Mouse (Mus musculus) small intestine, adult 2 months (tissue): Measurements from ENCODE around the gene Slc45a3.

Source experiments
- CTCF ChIP-seq: fragments of 200-500 bp; IDR thresholded peaks from 2 replicates; pipeline ENCODE4 v1.5.1; 2012; ENCODE audit warnings: low read depth, mild to moderate bottlenecking, control low read depth, inconsistent platforms, low read length, moderate library complexity, mixed read lengths; ENCODE audit not compliant: insufficient replicate concordance, insufficient read length; ENCODE audit errors: extremely low read depth
- POLR2A ChIP-seq: fragments of 200-500 bp; IDR thresholded peaks from 2 replicates; pipeline ENCODE4 v1.6.1; 2012; ENCODE audit warnings: low read depth, mild to moderate bottlenecking, control low read depth, inconsistent platforms, low read length, moderate library complexity

DNA sequence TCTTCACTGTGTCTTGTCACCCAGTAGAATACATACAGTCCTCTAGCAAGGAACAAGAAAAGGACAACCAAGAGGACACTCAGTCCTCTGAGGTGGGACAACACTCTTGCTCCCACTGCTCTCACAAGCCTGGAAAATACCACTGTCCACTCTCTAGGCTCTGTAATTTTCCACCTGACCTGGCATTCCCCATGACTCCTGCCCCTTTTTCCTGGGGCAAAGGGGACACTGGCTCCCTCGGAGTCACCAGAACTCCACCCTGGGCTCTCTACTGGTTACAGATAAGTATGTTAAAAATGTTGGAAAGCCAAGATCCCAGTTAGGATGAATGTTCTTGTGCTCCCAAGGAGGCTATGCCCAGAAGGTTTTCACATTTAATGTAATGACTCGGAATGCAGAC, 1.8 kb upstream of the Slc45a3 start:
- no peak for TF ChIP-seq POLR2A
- TF ChIP-seq CTCF, result no peak
